Mouse (Mus musculus) right cerebral cortex, postnatal 14 days (tissue): ENCODE results near the gene Col26a1.

Experiments
- DNase-seq: peaks from one replicate; pipeline ENCODE4 v3.0.0; 2022

Col26a1 gene

DNA sequence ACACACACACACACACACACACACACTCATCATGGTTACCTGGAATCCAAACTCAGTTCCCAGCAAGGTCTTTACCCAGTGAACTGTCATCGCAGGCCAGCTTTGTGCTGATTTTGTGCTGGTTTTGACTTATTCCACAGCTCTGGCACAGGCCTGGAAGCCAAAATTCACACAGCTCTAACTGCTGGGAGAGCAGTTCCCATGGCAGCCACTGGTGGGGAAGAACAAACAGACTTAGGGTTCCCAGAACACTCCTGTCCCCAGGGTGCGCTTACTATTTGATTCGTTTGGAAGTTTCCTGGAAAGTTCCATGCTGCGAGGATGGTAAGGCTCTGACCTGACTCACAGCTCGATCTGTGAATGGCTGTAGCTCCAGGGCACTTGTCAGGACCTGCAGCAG is 161.4 kb downstream of the Col26a1 start:
- no peak for DNase-seq

DNA sequence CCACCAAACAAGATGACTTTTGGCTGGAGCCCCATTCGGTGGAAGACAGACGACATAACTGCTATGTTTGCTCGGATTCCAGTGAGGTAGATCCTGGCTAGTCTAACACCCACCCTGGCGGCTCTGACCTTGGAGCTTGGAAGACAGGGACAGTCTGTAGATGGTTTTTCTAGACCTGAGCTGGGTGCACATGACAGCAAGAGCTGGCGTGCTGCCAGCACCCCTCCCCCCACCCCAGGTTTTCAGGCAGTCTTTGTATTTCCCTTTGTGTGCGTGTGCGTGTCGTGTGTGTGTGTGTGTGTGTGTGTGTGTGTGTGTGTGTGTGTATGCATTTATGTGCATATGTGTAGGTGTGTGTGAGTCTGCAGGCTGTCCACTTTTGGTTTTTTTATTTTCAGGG is 164.4 kb downstream of the Col26a1 start:
- DNase-seq, result no peak

DNA sequence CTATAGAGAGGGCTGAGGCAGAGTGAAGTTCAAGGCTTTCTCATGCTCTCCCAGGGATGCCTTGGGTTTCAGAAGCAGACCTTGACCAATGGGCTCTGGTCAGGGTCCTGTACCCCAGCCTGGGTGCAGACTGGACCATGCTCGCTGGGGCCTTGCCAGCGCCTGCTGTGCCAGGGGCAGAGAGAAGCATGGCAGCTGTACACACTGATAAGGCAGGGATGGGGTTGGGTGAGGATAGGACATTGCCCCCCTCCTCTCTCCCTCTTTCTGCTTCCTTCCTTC is 165.5 kb downstream of the Col26a1 start:
- DNase-seq, result no peak

DNA sequence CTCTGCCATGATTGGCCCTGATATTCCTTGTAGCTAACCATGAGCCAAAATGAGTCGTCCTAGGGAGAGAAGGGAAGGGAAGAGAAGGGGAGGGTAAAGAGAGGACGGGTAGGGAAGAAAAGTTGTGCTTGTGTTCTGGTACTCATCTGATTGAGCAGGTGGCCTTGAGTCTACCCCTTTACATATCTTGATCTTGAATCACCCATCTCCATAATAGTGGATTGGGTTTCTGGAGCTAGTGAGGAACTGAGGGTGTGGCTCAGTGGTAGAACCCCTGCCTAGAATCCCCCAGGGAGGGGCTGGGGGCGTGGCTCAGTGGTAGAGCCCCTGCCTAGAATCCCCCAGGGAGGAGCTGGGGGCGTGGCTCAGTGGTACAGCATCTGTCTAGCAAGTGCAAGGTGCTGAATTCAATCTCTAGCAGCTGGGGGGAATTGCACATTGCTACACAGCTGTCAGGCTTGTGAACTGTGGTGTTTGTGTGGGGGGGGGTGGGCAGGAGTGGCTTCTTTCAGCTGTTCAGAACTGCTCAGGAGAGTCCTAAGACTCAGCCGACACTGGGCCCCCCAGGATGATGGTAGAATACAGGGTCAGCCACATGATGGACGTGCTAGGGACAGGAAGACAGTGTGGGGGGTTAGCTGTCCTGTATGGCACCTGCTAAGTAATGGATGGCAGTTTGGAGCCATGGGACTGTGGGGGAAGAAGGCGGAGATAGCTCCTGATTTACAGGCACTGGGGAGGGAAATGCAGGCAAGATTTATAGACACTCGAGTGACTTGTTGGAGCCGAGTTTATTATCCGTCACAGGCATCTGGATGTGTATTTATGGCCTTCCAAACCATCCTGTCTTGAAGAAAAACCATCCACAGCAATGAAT is 166.1 kb downstream of the Col26a1 start:
- no peak for DNase-seq

DNA sequence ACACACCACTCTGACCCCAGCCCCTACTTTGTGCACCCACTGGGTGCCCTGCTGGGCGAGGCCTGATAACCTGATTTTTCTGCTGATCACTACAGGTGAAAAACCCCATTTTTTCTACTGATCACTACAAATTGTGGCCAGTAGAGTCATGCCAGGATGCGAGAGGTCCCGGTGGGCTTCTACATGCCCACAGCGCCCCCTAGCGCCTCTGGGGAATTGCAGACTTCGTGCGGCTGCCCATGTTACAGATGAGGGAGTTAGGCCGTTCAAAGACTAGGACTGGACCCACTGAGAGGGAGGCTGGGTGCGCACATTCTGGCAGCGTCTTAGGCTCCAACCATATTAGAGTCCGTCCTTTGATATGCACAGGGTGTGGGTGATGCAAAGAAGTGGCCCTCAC is 168.1 kb downstream of the Col26a1 start:
- peak; percentile 72 for DNase-seq

DNA sequence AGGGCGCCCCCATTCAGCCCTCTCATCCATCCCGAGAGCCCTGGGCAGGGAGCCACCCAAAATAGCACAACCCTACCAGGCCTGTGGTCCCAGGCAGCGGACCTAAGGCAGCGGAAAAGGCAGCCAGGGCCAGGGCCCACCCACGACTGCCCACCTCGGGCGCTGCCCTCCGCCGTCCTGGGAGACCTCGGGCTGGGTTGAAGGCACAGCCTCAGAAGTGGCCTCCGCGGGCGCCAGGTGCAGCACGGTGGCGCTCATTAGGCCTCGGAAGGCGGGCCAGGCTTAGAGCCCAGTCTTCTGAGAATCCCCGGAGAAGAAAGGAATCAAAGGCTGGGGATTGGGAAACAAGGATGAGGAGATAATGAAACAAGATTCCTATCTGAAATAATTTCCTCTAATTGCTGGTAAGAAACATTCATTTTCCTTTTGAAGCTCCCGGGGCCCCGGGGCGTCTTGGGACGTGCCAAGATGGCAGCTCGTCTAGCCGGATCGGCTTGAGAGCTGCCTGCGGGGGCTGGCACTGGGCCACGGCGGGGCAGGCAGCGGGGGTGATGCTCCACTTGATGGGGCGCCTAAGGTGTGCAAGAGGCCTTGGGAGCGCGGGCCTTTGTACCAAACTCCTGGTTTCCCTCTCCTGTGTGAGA is 168.7 kb downstream of the Col26a1 start:
- DNase-seq, result no peak

DNA sequence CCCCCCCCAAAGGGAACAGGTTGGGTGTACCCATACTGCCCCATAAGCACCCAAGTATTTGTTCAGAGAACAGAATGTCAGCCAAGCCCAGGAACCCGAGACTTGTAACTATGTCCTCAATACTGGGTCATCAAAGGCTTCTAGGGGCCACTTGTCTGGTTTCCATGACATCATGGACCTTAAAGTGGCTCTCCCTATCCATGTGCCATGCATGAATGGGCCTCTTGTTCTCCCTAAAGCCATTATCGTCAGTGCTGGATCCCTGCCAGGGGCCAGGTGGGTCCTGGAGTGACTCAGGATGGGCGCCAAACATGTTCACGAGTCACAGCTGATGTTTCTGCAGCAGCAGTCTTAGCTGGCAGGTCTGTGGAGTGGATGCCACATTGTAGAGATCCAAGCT is 172.3 kb downstream of the Col26a1 start:
- no peak for DNase-seq

DNA sequence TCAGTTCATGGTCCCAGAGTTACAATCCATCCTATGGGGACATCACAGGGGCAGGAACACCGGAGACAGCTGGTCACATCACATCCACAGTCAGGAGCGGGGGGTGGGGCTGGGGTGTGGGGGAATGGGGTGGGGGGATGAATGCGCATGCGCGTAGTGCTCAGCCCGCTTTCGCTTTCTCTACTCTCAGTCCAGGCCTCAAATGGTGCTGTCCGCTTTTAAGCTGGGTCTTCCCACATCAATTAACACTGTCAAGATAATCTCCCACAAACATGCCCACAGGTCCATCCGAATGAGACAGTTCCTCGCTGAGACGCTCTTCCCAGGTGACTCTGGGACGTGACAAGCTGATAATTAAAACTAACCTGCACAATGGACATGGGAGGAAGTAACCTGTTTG is 174.9 kb downstream of the Col26a1 start:
- no peak for DNase-seq

DNA sequence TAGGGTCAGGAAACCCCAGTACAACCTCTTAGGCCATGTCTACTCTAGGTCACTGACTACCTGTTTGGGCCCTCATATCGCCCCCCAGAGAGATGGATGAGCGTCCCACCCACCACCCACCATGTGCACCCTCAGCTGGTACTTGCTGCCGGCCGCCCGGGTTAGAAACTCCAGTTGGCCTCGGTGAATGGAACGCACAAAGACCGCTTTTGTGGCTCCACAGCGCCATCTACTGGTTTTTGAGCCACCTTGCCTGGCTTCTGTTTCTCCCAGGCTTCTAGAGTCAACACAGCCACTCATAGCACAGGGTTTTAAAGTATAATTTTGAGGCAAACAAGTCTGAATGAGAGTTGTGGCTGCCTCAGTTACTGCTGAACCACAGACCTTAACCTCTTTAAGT is 176.2 kb downstream of the Col26a1 start:
- DNase-seq, result peak; percentile 71

DNA sequence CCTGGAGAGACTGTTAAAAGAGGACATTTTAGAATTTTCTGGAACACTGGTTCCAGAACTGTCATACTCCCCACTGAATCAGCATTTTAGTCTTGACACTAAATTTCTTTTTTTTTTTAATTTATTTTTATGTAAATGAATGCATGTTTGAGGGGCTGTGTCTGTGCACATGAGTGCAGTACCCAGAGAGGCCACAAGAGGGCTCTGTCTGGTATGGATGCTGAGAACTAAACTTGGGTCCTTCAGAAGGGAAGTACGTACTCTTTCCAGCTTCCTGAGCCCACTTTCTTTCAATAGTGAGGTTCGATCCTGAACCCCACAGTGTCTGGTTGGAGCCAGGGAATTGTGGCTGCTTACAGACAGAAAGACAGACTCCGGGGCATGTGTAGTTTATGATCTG is 177.5 kb downstream of the Col26a1 start:
- DNase-seq, result no peak

DNA sequence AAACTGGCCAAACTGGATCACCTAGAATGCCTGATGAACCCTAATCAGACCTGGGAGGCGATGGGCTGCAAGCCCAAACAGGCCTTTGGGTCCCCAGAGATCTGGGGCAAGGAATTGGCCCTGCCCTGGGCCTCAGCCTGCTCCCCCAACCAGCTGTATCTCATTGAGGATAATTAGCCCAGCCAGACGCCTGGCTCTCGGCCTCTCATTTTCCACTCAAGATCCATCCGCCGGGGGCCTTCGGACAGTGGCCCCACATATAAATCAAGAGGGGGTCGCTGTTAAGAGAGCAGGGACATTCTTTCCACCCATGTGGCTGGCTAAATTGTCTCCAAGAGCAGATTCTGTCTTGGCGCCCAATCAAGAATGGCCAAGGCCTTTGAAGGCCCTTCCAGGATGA is 178.9 kb downstream of the Col26a1 start:
- no peak for DNase-seq

DNA sequence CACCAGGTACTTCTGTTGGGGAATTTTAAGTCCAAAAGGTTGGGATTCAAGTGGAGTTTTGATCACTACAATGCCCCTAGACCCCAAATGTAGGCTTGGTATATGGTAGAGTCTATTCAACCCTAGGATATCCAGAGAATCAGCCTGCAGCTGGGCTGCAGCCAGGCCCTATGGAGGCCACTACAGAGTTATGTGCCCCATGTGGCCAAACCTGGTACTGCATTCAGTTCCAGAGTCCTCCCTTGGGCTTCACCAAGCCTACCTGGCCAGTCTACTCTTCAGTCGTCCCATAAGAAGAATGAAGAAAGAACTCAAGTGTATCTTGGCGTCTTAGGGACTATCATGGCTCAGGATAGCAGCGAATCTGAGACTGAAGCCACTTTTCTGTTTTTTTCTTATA is 179.3 kb downstream of the Col26a1 start:
- peak; percentile 78 for DNase-seq

DNA sequence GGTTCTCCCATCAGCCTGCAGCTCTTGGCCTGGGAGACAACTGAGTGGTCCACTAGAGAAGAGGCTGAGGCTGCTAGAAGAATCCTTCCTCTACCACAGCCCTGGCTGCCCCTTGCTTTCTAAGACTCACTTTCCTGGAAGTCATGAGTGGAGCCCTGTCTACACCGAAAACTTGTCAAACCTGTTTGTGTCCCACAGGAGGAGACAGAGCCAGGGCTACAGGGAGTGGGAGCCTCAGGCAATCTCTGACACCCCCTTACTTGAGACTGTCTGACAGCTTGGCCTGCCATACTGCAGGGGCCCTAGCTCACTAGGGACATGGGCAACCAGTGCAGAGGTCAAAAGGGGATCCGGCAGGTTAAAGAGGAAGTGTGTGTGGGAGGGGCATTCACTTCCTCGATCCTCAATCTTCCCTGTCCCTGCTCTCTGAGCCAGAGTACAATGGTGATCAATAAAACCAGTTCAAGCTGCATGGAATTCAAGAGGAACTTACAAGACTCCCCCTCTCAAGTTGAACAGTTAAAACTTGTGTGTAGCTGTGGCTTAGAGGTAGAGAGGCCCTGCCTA is 180.8 kb downstream of the Col26a1 start:
- DNase-seq, result no peak

DNA sequence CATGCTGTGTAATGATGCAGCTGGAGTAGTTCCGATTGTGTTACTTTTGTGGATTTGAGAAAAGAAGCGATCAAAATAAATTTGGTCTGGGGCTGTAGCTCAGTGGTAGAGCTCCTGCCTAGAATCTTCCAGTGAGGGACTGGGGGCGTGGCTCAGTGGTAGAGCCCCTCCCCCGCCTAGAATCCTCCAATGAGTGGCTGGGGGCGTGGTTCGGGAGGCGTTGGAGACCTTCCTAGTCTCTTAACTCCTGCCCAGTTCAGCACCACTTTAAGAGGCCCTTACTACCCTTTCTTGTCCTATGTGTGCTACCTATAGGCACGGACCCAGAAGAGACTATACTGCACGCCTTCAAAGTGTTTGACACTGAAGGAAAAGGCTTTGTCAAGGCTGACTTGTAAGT is 185.4 kb downstream of the Col26a1 start:
- DNase-seq, result no peak

DNA sequence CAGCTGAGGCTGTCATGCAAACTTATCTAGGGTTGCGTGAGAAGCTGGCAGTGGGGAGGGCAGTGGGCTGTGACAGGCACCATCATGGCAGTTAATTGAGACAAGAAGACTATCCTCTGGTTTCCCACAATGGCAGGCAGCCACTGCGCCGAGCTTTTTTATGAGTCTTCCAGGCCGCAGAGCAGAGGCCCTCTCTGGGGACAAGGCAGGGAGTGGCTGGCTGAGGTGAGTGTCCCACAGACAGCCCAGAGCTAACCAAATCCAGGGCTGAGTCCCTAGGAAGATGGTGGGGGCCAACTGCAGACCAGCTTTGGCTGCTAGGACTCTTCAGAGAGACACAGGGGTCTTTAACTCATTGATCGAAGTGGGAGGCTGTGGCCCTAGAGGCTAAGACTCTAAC is 186.5 kb downstream of the Col26a1 start:
- DNase-seq, result no peak

DNA sequence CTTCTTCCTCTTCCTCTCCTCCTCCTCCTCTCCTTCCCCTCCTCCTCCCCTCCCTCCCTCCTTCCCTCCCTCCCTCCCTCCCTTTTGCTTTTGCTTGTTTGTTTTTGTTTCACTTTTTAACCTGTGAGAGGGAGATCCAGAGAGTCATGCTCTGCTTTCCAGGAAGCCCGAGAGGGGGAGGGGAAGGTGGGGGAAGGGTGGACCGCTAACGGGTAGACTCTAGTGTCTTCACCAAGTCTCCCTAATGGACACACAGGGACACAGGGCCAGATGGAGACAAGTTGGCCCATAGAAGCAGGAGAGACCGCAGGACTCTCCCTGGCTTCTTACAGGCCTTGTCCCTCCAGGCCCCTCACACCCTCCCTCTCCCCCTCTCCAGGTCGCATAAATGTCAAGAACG is 188.0 kb downstream of the Col26a1 start:
- no peak for DNase-seq

DNA sequence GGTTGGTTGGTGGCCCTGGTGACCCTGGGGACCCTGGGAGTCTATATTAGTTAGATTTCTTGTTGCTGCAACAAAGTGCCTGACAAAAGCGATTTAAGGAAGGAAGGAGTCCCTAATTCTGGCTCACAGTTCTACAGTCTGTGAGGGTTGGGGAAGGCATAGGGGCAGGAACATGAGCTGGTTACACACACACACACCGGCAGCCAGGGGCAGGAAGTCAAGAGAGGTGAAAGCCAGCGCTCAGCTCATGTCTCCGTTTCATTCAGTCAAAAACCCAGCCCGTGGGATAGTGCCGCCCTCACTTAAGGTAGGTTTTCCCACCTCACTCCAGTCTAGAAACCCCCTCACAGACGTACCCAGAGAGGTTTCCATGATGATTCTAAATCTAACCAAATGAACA is 189.6 kb downstream of the Col26a1 start:
- no peak for DNase-seq

DNA sequence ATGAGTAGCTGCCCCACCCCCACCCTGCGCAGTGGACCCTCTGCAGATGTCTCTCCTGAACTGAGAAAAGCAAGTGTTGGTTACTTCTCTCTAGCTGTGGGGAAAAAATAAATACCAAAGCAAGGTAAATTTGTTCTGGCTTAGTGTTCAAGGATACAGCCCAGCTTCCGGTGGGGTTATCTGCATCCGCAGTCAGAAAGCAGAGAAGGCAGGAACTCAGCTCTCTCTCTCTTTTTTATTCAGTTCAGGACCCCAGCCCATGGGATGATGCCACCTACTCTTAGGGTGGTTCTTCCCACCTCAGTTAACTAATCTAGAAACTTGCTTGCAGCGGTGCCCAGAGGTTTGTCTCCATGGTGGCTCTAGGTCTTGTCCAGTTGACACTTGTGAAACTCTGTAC is 190.2 kb downstream of the Col26a1 start, which contains the start of gene Myl10:
Myl10 (plus strand) TSS at position 363 of the 400 bp plus-strand sequence.
- DNase-seq, result no peak
